Mouse (Mus musculus): ENCODE results near the gene St6galnac3. TPM values are rescaled to one million over a fixed set of nuclear protein-coding genes. Genes with fewer than 3 reads are reported as not detected.

Gene St6galnac3
- polyA plus RNA-seq, 1 experiment from 2014 or later, result 55.0 TPM

DNA sequence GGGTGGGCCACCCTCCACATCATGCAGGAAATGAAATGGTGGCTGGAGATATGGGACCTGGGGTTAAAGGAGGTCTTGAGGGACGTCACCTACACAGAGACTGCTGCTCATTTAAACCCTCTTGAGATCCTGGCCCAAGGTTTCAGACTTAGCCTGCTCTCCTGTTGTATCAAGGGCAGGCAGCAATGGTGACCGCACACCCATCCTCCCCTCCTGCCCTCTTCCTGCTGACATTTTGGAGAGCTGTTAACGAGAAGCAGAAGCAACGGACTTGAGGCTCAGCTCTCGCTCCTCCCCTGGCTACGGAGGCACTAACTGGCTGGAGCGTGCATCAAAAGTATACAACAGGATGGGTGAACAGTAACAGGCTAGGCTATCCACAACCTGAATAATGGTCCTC is 7.2 kb downstream of the St6galnac3 start:
- peak overlapping the region; percentile 1 for H3K27ac ChIP-seq (replicated peaks; ENCODE audit: low read depth, low read length)
- peak overlapping the region; percentile 26; the same call in 1 of the 2 replicates for H3K9ac ChIP-seq (replicated peaks; ENCODE audit: low read length)
- H3K27me3 ChIP-seq (ENCODE audit: control insufficient read depth, insufficient read depth, low read length), result no peaks in the 10 kb centered on the region
- no peaks in the 10 kb centered on the region for H3K9me3 ChIP-seq (replicated peaks; ENCODE audit: control insufficient read depth, low read length)
- H3K36me3 ChIP-seq (replicated peaks; ENCODE audit: control insufficient read depth, insufficient read depth, low read depth, low read length), result no peaks in the 10 kb centered on the region
- WGBS, result 39% methylated on average over 7 of the region's 7 CpGs
- DNase-seq (ENCODE audit: low spot score) (peak; percentile 50), ATAC-seq (replicated peaks; ENCODE audit: insufficient number of reproducible peaks, low FRiP score, low TSS enrichment, low read depth) (no peak)
- no peak overlapping the region for H3K4me3 ChIP-seq (ENCODE audit: low read depth, low read length)
- no peak overlapping the region for H3K4me2 ChIP-seq (ENCODE audit: low read depth, low read length)
- peaks cover 4% of the 10 kb centered on the region for H3K4me1 ChIP-seq (ENCODE audit: control insufficient read depth, insufficient read depth, low read length)

DNA sequence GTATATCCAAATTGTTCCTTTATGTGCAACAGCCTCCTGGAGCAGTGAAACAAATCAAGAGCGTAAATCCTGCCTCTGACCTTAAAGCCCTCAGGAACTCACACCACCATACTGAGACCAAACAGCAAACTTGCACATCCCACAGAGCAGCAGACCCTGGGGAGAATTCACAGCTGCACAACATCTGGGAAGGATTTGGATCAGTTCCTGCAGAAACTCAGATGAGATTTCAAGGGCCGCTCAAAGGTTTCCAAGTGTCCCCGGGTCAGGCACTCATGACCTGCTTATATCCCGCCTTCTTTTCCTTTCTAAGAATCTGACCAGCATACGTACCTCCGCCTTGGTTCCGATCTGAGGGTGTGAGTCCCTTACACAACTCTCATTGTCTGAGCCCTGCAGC is 9.3 kb downstream of the St6galnac3 start:
- H3K4me2 ChIP-seq (ENCODE audit: low read depth, low read length), result no peak overlapping the region; the same call in 1 of the 2 replicates

DNA sequence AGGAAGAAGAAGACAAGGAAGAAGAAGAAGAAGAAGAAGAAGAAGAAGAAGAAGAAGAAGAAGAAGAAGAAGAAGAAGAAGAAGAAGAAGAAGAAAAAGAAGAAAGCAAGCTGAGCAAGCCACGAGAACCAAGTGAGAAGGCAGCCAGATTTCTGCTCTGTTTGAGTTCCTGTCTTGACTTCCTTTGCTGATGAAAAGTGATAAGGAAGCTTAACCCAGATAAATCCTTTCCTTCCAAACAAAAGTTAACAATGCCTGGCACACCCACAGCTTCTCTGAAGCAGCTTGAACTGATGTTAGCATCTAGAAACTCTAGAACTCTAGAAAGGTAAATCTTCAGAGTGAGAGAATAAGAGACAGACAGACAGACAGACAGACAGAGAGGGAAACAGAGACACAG is 14.4 kb downstream of the St6galnac3 start:
- no peak overlapping the region for H3K4me3 ChIP-seq (ENCODE audit: low read depth, low read length)
- no peaks in the 10 kb centered on the region for H3K9me3 ChIP-seq (replicated peaks; ENCODE audit: control insufficient read depth, low read length)
- H3K27ac ChIP-seq (replicated peaks; ENCODE audit: low read depth, low read length), result no peak overlapping the region
- H3K4me1 ChIP-seq (ENCODE audit: control insufficient read depth, insufficient read depth, low read length), result no peaks in the 10 kb centered on the region
- WGBS, result 71% methylated on average over 1 of the region's 1 CpGs
- no peak overlapping the region for H3K9ac ChIP-seq (replicated peaks; ENCODE audit: low read length)
- no peak for DNase-seq (ENCODE audit: low spot score)
- H3K27me3 ChIP-seq (ENCODE audit: control insufficient read depth, insufficient read depth, low read length), result no peaks in the 10 kb centered on the region
- H3K36me3 ChIP-seq (replicated peaks; ENCODE audit: control insufficient read depth, insufficient read depth, low read depth, low read length), result no peaks in the 10 kb centered on the region; the same call in 1 of the 2 replicates
- no peak overlapping the region for H3K4me2 ChIP-seq (ENCODE audit: low read depth, low read length)
- no peak for ATAC-seq (replicated peaks; ENCODE audit: insufficient number of reproducible peaks, low FRiP score, low TSS enrichment, low read depth)

More for the DNA sequence above, 9.3 kb downstream of the St6galnac3 start:
- H3K27me3 ChIP-seq (ENCODE audit: control insufficient read depth, insufficient read depth, low read length), result no peaks in the 10 kb centered on the region
- no peaks in the 10 kb centered on the region for H3K9me3 ChIP-seq (replicated peaks; ENCODE audit: control insufficient read depth, low read length)
- no peak overlapping the region for H3K9ac ChIP-seq (replicated peaks; ENCODE audit: low read length)
- ATAC-seq (replicated peaks; ENCODE audit: insufficient number of reproducible peaks, low FRiP score, low TSS enrichment, low read depth), result no peak
- peak overlapping the region; percentile 60; the same call in 1 of the 2 replicates for H3K27ac ChIP-seq (replicated peaks; ENCODE audit: low read depth, low read length)
- DNase-seq (ENCODE audit: low spot score), result peak; percentile 82
- WGBS, result 17% methylated on average over 7 of the region's 7 CpGs
- H3K36me3 ChIP-seq (replicated peaks; ENCODE audit: control insufficient read depth, insufficient read depth, low read depth, low read length), result no peaks in the 10 kb centered on the region
- no peak overlapping the region for H3K4me3 ChIP-seq (ENCODE audit: low read depth, low read length)
- peaks cover 4% of the 10 kb centered on the region for H3K4me1 ChIP-seq (ENCODE audit: control insufficient read depth, insufficient read depth, low read length)

DNA sequence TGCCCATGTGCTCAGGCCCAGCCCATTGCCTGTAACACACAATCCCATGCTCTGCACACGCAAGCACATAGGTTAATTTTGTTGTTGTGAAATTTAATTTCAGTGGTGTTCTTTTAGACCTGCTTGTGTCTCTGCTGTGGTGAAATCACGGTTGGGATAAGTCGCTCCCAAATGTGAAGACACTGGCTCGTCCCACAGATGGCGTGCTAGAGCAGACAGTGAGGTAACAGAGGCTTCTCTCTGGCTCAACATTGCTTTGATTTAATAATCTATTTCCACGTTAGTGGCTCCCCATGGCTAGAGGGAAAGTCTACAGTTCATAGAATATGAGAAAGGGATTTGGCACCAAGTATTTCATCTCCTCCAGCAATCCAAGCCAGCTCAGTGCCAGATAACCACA is 17.3 kb downstream of the St6galnac3 start:
- Histone ChIP-seq H3K36me3 (replicated peaks; ENCODE audit: control insufficient read depth, insufficient read depth, low read depth, low read length) (no peaks in the 10 kb centered on the region; the same call in 1 of the 2 replicates), H3K4me2 (ENCODE audit: low read depth, low read length) (no peak overlapping the region), H3K4me1 (ENCODE audit: control insufficient read depth, insufficient read depth, low read length) (no peaks in the 10 kb centered on the region), H3K9me3 (replicated peaks; ENCODE audit: control insufficient read depth, low read length) (no peaks in the 10 kb centered on the region), H3K27me3 (ENCODE audit: control insufficient read depth, insufficient read depth, low read length) (no peaks in the 10 kb centered on the region), H3K4me3 (ENCODE audit: low read depth, low read length) (no peak overlapping the region), H3K27ac (replicated peaks; ENCODE audit: low read depth, low read length) (no peak overlapping the region), H3K9ac (replicated peaks; ENCODE audit: low read length) (no peak overlapping the region)
- WGBS, result 72% methylated on average over 6 of the region's 6 CpGs
- DNase-seq (ENCODE audit: low spot score), result no peak
- ATAC-seq (replicated peaks; ENCODE audit: insufficient number of reproducible peaks, low FRiP score, low TSS enrichment, low read depth), result no peak

DNA sequence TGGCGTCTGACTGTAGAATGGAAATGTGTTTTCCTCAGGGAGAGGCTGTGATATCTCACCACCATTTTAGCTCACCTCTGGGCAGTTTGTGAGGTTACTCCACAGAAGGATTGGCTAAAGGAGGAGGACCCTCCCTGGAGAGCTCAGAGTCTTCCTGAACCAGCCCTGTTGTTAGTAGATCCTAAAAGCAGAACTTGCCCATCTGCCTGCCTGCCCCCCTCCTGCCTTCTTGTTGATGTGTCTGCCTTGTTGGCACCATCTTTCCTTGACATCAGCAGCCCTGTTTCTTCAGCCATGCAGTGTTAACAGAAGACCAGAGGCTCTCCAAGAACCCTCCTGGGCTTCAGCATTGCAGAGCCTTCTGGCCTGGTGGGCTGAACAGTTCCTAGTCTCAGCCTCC is 18.1 kb downstream of the St6galnac3 start:
- H3K4me1 ChIP-seq (ENCODE audit: control insufficient read depth, insufficient read depth, low read length), result peaks cover 2% of the 10 kb centered on the region; the same call in 1 of the 2 replicates
- H3K27ac ChIP-seq (replicated peaks; ENCODE audit: low read depth, low read length), result no peak overlapping the region
- 63% methylated on average over 1 of the region's 1 CpGs for WGBS
- H3K4me3 ChIP-seq (ENCODE audit: low read depth, low read length), result no peak overlapping the region
- no peaks in the 10 kb centered on the region for H3K27me3 ChIP-seq (ENCODE audit: control insufficient read depth, insufficient read depth, low read length)
- DNase-seq (ENCODE audit: low spot score) (no peak), ATAC-seq (replicated peaks; ENCODE audit: insufficient number of reproducible peaks, low FRiP score, low TSS enrichment, low read depth) (no peak)
- H3K9ac ChIP-seq (replicated peaks; ENCODE audit: low read length), result no peak overlapping the region
- no peak overlapping the region for H3K4me2 ChIP-seq (ENCODE audit: low read depth, low read length)
- no peaks in the 10 kb centered on the region for H3K9me3 ChIP-seq (replicated peaks; ENCODE audit: control insufficient read depth, low read length)
- H3K36me3 ChIP-seq (replicated peaks; ENCODE audit: control insufficient read depth, insufficient read depth, low read depth, low read length), result no peaks in the 10 kb centered on the region; the same call in 1 of the 2 replicates

DNA sequence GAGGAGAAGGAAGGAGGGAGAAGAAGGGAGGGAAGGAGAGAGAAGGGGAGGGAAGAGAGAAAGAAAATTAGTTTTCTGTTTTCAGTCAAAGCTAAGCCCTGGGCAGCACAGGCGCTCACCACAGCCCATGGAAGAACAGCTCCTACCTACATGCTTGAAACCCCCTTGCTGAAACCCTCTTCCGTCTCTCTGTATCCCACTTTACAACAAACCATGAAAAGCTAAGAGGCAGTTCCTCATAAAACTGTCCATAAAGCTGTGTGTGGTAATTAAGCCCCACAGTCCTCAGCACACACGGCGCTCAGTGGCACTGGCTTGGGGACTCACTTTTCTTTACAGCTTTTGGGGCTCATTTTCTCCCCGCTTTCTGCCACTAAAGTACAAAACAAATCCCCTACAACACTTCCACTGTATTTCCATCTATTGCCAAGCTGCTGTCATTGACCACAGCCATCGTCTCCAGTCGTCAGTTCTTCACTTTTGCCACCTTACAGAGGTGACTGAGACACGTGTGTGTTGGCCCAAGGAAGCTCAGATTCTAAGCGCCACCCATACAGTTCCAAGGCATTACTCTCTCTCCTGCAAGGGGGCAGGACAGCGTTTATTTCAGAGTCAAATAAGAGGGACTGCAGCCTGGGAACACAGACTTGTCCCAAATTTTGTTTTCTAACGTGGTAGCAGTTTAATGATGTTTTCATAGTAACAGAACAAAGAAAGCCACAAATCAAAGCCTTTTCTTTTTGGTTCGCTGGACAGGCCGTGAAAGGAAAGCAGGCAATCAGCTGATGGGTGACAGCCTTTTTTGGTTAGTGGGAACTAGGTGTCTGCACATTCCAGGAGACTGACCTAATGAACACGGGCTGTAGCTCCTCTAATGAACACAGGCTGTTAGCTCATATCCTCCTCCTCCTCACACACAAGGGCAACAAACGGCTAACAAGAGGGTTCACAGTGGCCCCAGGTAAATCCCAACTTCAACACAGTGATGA is 22.9 kb downstream of the St6galnac3 start:
- ATAC-seq (replicated peaks; ENCODE audit: insufficient number of reproducible peaks, low FRiP score, low TSS enrichment, low read depth) (no peak), DNase-seq (ENCODE audit: low spot score) (peak; percentile 63)
- Histone ChIP-seq H3K4me3 (ENCODE audit: low read depth, low read length) (no peak overlapping the region), H3K4me1 (ENCODE audit: control insufficient read depth, insufficient read depth, low read length) (peaks cover 6% of the 10 kb centered on the region; the same call in 1 of the 2 replicates), H3K27ac (replicated peaks; ENCODE audit: low read depth, low read length) (peak overlapping the region; percentile 28), H3K4me2 (ENCODE audit: low read depth, low read length) (no peak overlapping the region), H3K9me3 (replicated peaks; ENCODE audit: control insufficient read depth, low read length) (no peaks in the 10 kb centered on the region), H3K27me3 (ENCODE audit: control insufficient read depth, insufficient read depth, low read length) (no peaks in the 10 kb centered on the region), H3K36me3 (replicated peaks; ENCODE audit: control insufficient read depth, insufficient read depth, low read depth, low read length) (no peaks in the 10 kb centered on the region), H3K9ac (replicated peaks; ENCODE audit: low read length) (no peak overlapping the region)
- 44% methylated on average over 15 of the region's 15 CpGs for WGBS

DNA sequence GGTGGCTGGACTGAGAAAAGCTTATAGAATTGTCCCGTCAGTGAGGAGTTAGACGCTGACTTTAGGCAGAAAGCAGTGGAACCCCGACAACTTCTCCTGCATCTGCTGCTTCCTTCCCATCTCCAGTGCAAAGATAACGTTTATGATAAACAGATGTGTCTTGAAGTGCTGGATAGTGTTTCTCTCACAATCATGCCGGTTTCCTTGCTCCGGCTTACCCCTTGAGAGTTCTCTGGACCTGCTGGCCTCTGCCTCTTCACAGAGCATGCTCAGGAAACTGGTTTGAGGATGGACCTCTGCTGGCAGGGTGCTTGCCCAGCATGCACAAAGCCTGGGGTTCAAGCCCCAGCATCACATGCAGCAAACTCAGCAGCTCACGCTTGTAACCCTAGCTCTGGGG is 23.8 kb downstream of the St6galnac3 start:
- Histone ChIP-seq H3K27ac (replicated peaks; ENCODE audit: low read depth, low read length) (no peak overlapping the region; the same call in 1 of the 2 replicates), H3K4me2 (ENCODE audit: low read depth, low read length) (no peak overlapping the region), H3K36me3 (replicated peaks; ENCODE audit: control insufficient read depth, insufficient read depth, low read depth, low read length) (no peaks in the 10 kb centered on the region), H3K4me3 (ENCODE audit: low read depth, low read length) (no peak overlapping the region), H3K4me1 (ENCODE audit: control insufficient read depth, insufficient read depth, low read length) (peaks cover 6% of the 10 kb centered on the region; the same call in 1 of the 2 replicates), H3K27me3 (ENCODE audit: control insufficient read depth, insufficient read depth, low read length) (no peaks in the 10 kb centered on the region), H3K9me3 (replicated peaks; ENCODE audit: control insufficient read depth, low read length) (no peaks in the 10 kb centered on the region), H3K9ac (replicated peaks; ENCODE audit: low read length) (no peak overlapping the region)
- no peak for DNase-seq (ENCODE audit: low spot score)
- no peak for ATAC-seq (replicated peaks; ENCODE audit: insufficient number of reproducible peaks, low FRiP score, low TSS enrichment, low read depth)
- 29% methylated on average over 7 of the region's 7 CpGs for WGBS

DNA sequence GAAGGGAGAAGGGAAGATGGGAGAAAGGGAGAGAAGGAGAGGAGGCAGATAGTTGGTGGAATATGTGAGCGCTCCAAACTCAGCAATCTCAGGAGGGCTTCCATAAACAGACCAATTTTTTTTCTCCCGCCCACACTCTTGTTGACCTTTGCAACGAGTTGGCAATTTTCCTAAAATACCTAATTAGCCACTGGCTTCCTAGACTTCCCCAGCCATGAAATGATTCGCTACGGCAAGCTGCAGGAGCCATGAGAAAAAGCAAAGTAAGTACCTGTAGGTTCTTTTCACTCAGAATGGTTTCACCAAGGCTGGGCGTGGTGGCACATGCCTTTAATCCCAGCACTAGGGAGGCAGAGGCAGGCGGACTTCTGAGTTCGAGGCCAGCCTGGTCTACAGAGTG is 25.9 kb downstream of the St6galnac3 start:
- H3K4me3 ChIP-seq (ENCODE audit: low read depth, low read length), result no peak overlapping the region
- WGBS, result 70% methylated on average over 8 of the region's 8 CpGs
- no peaks in the 10 kb centered on the region for H3K27me3 ChIP-seq (ENCODE audit: control insufficient read depth, insufficient read depth, low read length)
- H3K36me3 ChIP-seq (replicated peaks; ENCODE audit: control insufficient read depth, insufficient read depth, low read depth, low read length), result no peaks in the 10 kb centered on the region
- H3K4me1 ChIP-seq (ENCODE audit: control insufficient read depth, insufficient read depth, low read length), result peaks cover 6% of the 10 kb centered on the region; the same call in 1 of the 2 replicates
- H3K9me3 ChIP-seq (replicated peaks; ENCODE audit: control insufficient read depth, low read length), result no peaks in the 10 kb centered on the region
- DNase-seq (ENCODE audit: low spot score) (no peak), ATAC-seq (replicated peaks; ENCODE audit: insufficient number of reproducible peaks, low FRiP score, low TSS enrichment, low read depth) (no peak)
- H3K4me2 ChIP-seq (ENCODE audit: low read depth, low read length), result no peak overlapping the region
- H3K27ac ChIP-seq (replicated peaks; ENCODE audit: low read depth, low read length), result no peak overlapping the region
- no peak overlapping the region for H3K9ac ChIP-seq (replicated peaks; ENCODE audit: low read length)

Data from embryonic facial prominence, embryonic 11.5 days (tissue).